Mouse (Mus musculus) Patski (cell line): ENCODE data around the gene Nipal3. TPM values are rescaled to one million over a fixed set of nuclear protein-coding genes. Genes with fewer than 3 reads are reported as not detected.

ENCODE experiments used
- ATAC-seq: fragments of 100-300 bp; one replicate; pipeline ENCODE4 v1.8.0; 2021
- CTCF ChIA-PET: fragments of 350-600 bp; sonication (Branson Sonifier 250); formaldehyde crosslinking; loops from one replicate; lab custom pipeline; 2022; ENCODE audit warnings: inconsistent platforms; lab: Charles Lee
- POLR2A ChIA-PET: fragments of 350-600 bp; sonication (Branson Sonifier 250); formaldehyde crosslinking; loops from one replicate; lab custom pipeline; 2022; ENCODE audit warnings: antibody characterized with exemption, inconsistent platforms; lab: Charles Lee
- DNase-seq: peaks from one replicate; pipeline ENCODE4 v3.0.0-alpha.2; 2011; ENCODE audit warnings: low read depth, low spot score
- H3K27me3 ChIP-seq: fragments of 371-371 bp; one replicate; pipeline ENCODE4 v1.5.1; 2021
- CTCF ChIP-seq: fragments of 100-300 bp; IDR thresholded peaks from one replicate; pipeline ENCODE4 v1.5.1; 2021
- in situ Hi-C: fragments of 300-500 bp; cut with MboI; formaldehyde crosslinking; loops from 3 replicates; pipeline ENCODE4 v1.11.1; 2018; ENCODE audit warnings: low pct_unique_long_range_greater_than_20kb, mixed read lengths
- polyA plus RNA-seq: library from polyadenylated mRNA; unstranded; gene quantifications from one replicate; pipeline ENCODE4 v1.2.3, GENCODE M21; 2021

The Nipal3 gene
- polyA plus RNA-seq, result 11.0 TPM

DNA sequence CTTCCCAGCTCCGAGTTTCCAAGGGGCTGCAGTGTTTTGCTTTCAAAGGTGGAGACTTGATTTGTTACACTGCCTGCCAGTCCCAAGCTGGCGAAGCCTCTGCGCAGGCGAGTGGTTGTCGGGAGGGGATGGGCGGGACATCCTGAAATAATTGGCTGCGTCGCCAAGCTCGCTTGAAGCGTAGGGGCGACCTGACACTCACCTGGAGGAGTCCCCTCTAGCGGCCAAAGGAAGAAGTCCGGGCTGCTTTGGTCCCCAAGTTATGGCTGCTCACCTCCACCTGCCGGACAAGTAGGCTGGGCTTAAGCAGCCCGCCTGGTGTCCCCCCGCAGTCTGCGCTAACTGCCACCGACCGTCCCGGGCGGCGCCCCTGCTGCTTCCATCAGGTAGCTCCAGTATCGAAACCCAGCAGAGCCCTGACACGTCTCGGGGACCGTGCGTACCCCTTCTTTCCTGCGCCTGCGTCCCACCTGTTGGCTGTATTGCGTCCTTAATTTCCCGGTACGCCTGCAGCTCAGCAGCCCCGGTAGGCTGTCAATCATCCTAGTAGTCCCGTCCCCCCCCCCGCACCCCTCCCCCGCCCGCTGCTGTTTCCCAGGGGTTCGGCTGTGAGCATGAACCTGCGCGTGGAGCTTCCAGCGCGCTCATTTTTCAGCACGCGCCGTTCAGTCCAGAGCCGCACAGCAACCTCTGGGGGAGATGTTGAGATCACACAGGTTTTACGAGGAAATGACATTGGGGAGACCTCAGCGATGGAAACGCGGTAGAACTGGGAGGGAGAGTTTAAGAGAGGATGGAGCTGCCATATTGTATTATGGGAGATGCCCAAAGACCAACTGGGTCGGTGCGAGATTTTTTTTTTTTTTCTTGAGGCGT, at the start of gene Nipal3, which contains the start of gene Stpg1:
Gene Nipal3, minus strand, starts transcription at position 518 of the 876 bp plus-strand sequence.
Gene Stpg1, plus strand, starts transcription at position 270 of the 876 bp plus-strand sequence.
- POLR2A ChIA-PET, result interaction anchor here (0.6 to 1.1 kb wide), 4 partner anchors 61 to 178 kb away, joined by 3 to 12 read pairs (median 3); partner anchors contain the start of gene Rcan3
- in situ Hi-C loops, result loop anchor here (5.0 kb wide), 1 partner anchor 47 kb away; no protein-coding TSS in a partner anchor

DNA sequence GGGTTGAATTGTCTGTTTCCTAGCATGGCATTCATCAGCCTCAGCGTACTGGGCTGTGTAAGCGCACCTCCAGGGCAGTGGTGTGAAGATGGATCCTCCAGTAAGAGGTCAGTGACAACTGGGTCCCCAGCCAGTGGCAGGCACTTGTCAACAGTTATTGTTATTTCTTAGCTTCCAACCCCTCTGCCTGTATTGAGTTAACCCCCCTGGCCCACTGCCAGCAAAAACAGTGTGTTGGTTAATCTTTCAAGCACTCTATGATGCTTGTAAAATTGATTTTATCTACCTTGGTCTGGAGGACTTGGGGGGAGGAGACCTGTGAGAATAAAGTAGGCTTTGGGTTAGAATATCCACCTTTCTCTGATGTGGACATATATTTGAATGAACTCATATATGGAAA, 49.4 kb upstream of the Nipal3 start:
- no peaks in the 10 kb centered on the region for H3K27me3 ChIP-seq
- ChIA-PET POLR2A (no interaction called here), CTCF (no interaction called here)
- TF ChIP-seq CTCF, result no peak
- no peak for DNase-seq
- no peak for ATAC-seq
- in situ Hi-C loops, result no loop called here

More for the DNA sequence above, at the start of gene Nipal3, which contains the start of gene Stpg1:
- peak; percentile 68 for TF ChIP-seq CTCF
- DNase-seq (peak; percentile 89), ATAC-seq (peak; percentile 80)
- CTCF ChIA-PET, result interaction anchor here (0.8 to 1.7 kb wide), 5 partner anchors 10 to 55 kb away, joined by 3 to 4 read pairs (median 3); no protein-coding TSS in a partner anchor
- H3K27me3 ChIP-seq, result no peaks in the 10 kb centered on the region

DNA sequence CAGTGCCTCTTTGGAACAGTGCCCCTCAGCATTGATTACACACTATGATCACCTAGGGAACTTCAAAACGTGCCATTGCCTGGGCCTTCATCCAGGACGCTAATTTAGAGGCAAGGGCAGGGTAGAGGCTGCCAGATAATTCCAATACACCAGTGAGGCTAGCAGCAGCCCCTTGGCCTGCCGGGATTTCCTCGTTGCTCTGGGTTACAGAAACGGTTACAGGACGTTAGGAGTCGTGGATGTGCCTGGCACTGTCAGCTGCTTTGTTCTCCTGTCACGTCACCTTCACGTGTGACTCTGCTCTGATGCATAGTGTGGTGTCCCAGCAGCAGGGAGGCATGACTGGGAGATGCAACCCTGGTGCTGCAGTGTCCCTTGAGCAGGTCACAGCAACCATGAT, 45.2 kb upstream of the Nipal3 start:
- H3K27me3 ChIP-seq, result no peaks in the 10 kb centered on the region
- CTCF ChIA-PET, result interaction anchor here (1.4 kb wide), 1 partner anchor 27 kb away, joined by 3 read pairs; no protein-coding TSS in a partner anchor
- no peak for ATAC-seq
- no peak for TF ChIP-seq CTCF
- POLR2A ChIA-PET, result no interaction called here
- in situ Hi-C loops, result no loop called here
- no peak for DNase-seq

DNA sequence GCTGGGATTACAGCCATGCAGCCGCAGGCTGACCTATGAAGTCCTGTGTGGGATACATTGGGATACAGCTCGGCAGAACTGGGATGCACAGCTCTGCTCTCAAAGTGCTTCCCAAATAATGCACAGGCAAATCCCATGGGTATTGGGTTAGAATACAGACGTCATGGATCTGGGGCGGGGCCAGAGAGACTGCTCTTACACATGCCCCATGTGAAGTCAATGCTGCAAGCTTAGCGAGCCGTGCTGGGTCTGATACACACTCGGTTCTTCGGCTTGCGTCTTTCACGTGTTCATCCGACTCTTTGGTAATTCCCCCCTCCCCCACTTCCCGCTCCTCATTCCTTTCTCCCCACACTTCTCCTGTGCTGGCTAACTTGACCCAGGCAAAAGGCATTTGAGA, 44.2 kb upstream of the Nipal3 start:
- POLR2A ChIA-PET, result no interaction called here
- in situ Hi-C loops, result no loop called here
- TF ChIP-seq CTCF, result no peak
- DNase-seq (no peak), ATAC-seq (no peak)
- H3K27me3 ChIP-seq, result no peaks in the 10 kb centered on the region
- CTCF ChIA-PET, result interaction anchor here (1.4 kb wide), 1 partner anchor 28 kb away, joined by 3 read pairs; no protein-coding TSS in a partner anchor

DNA sequence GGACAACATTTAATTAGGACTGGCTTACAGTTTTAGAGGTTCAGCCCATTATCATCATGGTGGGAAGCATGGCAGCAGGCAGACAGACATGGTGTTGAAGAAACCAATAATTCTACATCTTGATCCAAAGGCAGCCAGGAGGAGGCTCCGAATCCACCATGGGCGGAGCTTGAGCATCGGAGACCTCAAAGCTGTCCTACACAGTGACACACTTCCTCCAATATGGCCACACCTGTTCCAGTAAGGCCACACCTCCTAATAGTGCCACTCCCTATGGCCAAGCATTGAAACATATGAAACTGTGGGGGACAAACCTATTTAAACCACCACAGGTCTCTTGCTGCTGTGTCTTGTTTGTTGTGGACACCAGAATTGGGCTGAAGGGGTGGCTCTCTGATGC, 40.2 kb upstream of the Nipal3 start:
- ATAC-seq, result no peak
- TF ChIP-seq CTCF, result no peak
- DNase-seq, result no peak
- CTCF ChIA-PET, result no interaction called here
- POLR2A ChIA-PET, result interaction anchor here (0.6 kb wide), 1 partner anchor 1762 kb away, joined by 3 read pairs; no protein-coding TSS in a partner anchor
- in situ Hi-C loops, result no loop called here
- H3K27me3 ChIP-seq, result no peaks in the 10 kb centered on the region

DNA sequence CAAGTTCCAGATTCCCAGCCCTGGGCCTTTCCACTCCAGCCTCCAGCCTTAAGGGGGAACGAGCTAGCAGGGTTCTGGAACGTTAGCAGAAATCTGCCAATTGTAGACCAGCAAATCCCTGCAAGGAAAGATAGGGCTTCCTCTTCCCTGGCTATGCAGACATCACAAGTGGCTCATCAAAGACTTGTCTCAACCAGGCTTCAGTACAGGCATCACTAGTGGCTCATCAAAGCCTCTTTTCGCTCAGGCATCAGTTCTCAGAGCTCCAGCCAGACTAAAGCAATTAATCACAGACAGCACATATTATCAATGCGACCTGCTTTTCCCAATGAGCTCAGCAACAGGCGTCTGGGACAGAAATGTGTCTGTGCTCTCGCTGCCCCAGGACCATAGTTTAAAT, 38.2 kb upstream of the Nipal3 start:
- in situ Hi-C loops, result no loop called here
- TF ChIP-seq CTCF, result no peak
- ATAC-seq (no peak), DNase-seq (no peak)
- ChIA-PET CTCF (interaction anchor here (1.5 kb wide), 1 partner anchor 30 kb away, joined by 3 read pairs; no protein-coding TSS in a partner anchor), POLR2A (no interaction called here)
- H3K27me3 ChIP-seq, result no peaks in the 10 kb centered on the region

DNA sequence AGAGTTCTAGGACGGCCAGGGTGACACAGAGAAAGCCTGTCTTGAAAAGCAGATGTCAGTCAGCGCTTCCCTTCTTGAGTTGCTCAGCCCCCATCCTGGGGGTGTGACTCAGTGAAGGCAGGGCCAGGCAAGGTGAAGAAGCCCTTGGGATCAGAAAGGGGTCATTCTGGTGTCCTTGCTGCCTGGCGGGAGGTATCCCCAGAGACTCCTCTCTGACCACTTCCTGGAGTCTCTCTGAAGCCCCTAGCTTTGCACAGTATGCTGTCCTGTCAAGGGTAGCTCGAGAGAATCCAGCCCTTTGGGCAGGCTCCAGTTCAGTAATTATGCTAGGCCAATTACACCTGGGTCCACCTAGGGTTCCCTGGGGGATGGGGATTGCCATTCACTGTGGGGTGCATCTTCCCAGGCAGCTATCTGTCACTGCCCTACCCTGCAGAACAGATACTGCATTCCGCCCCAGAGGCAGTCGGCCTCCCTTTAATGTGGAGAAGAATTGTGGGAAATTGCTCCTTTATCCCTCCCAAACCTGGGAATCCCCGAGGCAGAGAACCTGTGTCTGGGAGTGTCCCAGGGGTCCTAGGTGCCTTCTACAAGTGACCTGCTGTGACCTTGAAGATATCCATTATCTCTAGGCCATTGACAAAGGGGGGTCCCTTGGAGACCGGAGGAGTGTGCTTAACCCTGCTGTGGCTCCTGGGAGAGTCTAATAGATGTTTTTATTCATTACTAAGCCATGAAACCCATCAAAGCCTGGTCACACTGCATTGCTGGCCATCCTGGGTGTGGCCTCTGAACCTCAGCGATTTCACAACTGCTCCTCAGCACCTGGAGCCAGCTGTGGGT, 37.2 kb upstream of the Nipal3 start:
- H3K27me3 ChIP-seq, result no peaks in the 10 kb centered on the region
- DNase-seq (no peak), ATAC-seq (no peak)
- CTCF ChIA-PET, result no interaction called here
- POLR2A ChIA-PET, result no interaction called here
- in situ Hi-C loops, result no loop called here
- no peak for TF ChIP-seq CTCF

DNA sequence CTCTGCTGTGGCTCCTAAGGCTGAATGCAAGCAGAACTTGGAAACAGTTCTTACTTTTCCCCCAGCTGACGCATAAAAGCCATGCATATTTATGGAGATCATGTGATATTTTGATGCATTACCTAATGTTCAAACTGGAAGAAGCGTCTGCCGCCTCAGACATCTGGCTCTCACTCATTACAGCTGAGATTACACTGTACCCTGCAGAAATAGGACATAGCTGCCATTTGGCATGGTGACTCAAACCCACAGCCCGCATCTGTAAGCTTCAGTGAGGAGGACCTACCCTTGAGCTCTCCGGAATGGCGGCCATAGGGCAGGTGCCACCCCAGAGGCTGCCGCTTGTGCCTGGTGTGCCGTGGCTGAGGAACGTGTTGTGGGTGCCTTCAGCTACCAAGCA, 36.4 kb upstream of the Nipal3 start:
- ChIA-PET CTCF (no interaction called here), POLR2A (no interaction called here)
- no peak for TF ChIP-seq CTCF
- no peaks in the 10 kb centered on the region for H3K27me3 ChIP-seq
- in situ Hi-C loops, result no loop called here
- DNase-seq (no peak), ATAC-seq (no peak)

DNA sequence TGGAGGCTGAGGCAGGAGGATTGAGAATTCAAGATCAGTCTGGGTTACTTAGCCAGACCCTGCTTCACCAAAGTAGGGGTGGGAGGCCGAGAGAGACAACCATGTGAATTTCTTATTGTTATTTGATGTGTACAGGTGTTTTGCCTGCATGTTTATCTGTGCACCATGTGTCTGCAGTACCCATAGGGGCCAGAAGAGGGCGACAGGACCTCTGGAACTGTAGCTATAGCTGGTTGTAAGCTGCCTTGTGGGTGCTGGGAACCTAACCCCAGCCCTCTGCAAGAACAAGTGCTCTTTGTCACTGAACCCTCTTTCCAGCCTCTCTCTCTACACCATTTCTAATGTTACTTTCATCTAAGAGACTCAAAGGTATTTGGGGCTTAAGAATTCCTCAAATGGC, 35.4 kb upstream of the Nipal3 start:
- TF ChIP-seq CTCF, result no peak
- POLR2A ChIA-PET, result no interaction called here
- H3K27me3 ChIP-seq, result no peaks in the 10 kb centered on the region
- ATAC-seq (no peak), DNase-seq (no peak)
- in situ Hi-C loops, result no loop called here
- CTCF ChIA-PET, result no interaction called here

DNA sequence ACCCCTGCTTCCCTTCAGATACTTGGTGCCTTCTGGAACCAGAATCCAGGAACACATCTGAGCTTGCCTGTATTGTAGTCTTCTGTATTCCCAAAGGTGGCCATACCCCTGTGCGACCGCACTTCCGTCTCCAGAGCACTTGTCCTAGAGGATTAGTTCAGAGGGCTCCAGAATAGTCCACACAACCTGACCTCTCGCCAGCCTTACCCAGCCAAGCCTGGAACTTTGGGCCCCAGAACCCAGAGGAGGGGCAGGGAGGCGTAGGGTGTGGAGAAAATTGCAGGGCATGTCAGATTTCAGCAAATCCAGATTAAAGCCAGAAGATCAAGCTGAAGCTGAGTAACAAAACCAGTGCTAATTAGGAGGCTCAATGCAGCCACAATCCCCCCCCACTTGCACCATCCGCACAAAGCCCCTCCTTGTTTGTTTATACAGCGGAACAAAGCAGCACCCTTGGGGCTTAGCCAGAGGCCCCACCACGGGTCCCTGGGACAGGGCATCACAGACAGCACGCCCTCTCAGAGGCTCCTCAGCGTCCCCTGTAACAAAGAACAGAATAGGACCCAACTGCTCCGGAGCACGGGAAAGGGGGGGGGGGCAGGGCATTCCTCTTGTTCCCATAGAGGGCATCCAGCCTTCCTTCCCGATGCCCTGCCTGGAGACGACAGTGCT, 31.3 kb upstream of the Nipal3 start:
- H3K27me3 ChIP-seq, result no peaks in the 10 kb centered on the region
- ATAC-seq (no peak), DNase-seq (no peak)
- POLR2A ChIA-PET, result no interaction called here
- in situ Hi-C loops, result loop anchor here (5.0 kb wide), 1 partner anchor 41 kb away; no protein-coding TSS in a partner anchor
- CTCF ChIA-PET, result no interaction called here
- TF ChIP-seq CTCF, result no peak
